Mouse (Mus musculus): ENCODE results near the gene 4930415O20Rik.

GRCm38 (mm10) chr15:98622721-98623120 is 51.9 kb downstream of the 4930415O20Rik start:
- TF ChIP-seq GATA1 (IDR thresholded peaks at IDR 0.05; ENCODE audit: borderline replicate concordance, low read length) (no peak), FLI1 (IDR thresholded peaks at IDR 0.05; ENCODE audit: low read length) (no peak)
